Mouse (Mus musculus): ENCODE data around the gene Specc1.
A peak's percentile ranks its signal among the peaks of the same experiment; 100 is the strongest.

Gene Specc1

GRCm38 (mm10) chr11:62107272-62107836 lies 150.8 kb downstream of the Specc1 start:
- DNase-seq = no peak

DNA sequence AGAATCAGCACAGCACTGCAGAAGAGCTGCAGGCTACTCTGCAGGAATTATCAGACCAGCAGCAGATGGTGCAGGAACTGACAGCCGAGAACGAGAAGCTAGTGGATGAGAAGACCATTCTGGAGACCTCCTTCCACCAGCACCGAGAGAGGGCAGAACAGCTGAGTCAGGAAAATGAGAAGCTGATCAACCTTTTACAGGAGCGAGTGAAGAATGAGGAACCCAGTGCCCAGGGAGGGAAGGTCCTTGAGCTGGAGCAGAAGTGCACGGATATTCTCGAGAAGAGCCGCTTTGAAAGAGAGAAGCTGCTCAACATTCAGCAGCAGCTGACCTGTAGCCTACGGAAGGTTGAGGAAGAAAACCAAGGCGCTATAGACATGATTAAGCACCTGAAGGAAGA lies 162.0 kb downstream of the Specc1 start:
- no peak for DNase-seq

DNA sequence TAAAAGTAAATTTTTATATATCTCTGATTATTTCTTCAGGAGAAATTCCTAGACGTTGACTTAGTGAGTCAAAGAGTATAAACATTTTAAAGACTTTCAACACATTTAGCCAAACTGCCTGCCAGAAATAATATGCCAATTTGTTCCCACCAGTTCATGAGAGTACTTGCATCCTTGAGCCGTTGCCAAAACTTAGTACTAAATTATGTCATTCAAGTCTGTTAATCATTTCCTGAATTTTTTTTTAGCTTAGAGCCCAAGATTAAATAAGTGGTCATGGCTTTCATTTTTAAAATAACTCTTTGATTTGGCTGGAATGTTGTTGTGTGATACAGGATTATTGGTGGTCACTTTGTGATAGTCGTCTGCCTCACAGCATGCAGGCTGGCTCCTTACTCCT lies 163.3 kb downstream of the Specc1 start:
- DNase-seq = no peak

DNA sequence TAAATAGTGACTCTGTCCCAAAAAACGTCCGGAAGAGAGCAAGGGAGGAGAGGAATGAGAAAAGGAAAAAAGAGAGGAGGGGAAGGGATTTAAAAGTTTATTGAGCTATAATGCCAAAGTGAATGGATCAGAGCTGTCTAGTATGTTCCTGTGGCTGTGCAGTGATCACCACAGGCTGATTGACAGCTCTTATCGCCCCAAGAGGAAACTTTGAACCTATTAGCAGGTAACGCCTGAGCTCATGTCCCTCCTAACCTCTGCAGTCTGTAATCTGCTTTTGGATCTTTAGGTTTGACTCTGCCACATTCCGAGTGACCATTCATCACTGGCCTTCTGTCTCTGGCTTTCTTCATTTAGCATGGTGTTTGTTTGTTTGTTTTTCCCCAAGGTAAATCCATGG lies 164.8 kb downstream of the Specc1 start:
- no peak for DNase-seq

DNA sequence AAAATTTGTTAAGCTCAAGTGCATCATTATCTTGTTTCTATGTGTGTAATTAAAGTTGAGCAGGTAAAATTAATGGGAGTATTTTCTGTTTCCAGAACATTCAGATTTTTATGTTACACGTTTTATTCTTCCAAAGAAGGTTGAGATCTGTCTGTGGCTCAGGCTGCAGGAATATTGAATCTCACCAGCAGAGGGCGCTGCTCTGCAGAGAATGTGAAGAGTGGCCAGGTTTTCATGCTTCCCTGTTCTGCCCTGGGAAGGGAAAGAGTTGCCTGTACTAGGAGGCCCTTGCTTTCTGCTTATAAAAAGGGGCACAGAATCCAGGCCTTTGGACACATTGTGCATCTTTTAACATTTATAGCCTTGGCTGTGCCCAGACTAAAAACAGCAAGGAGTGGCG lies 171.1 kb downstream of the Specc1 start:
- peak; percentile 75 for DNase-seq

- DNase-seq = no peak
These were observed 171.6 kb downstream of the Specc1 start for GRCm38 (mm10) chr11:62128197-62128596.

- DNase-seq = no peak
These were observed 173.6 kb downstream of the Specc1 start for GRCm38 (mm10) chr11:62130191-62130590.

- no peak for DNase-seq
These were observed 174.2 kb downstream of the Specc1 start for GRCm38 (mm10) chr11:62130685-62131295.

DNA sequence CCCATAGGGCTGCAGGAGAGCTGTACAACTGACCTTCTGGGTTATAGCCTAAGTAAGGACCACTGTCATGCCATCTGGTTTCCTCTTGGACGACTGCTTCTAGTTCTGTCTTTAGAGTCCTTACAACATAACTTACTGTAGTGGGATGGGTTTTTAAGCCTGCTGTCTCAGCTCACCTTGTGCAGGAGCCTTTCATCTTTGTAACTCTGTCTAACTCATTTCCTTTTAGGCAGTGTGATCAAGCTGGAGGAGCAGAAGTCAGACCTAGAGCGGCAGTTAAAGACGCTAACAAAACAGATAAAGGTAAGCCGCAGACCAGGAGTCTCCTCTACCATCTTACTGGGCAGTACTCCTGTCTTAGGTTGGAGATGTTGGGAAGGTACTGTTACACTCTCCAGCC lies 175.0 kb downstream of the Specc1 start:
- peak; percentile 12 for DNase-seq

DNA sequence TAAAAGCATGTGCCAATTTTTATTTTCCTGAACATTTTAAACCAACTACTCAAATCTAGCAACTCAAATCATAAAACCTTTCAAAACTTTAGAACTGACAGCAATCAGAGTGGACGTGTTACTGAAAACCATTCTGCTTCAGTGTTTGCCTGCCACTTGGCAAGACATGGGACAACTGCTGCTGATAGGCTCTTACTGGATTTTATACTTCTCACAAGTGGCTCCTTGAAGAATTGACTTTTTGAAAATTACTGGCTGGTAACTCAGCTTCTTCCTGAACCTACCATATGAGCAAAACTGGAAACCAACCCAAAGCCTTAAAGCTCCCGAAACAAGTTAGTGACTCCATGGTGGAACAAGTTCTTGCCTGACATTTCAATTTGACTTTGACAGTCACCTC lies 177.6 kb downstream of the Specc1 start:
- no peak for DNase-seq

GRCm38 (mm10) chr11:62145216-62146110 lies 188.9 kb downstream of the Specc1 start:
- DNase-seq = no peak

GRCm38 (mm10) chr11:62146661-62147060 lies 190.1 kb downstream of the Specc1 start:
- no peak for DNase-seq

GRCm38 (mm10) chr11:62148026-62148425 lies 191.5 kb downstream of the Specc1 start:
- no peak for DNase-seq

- DNase-seq = peak; percentile 1
These were observed 191.9 kb downstream of the Specc1 start for GRCm38 (mm10) chr11:62148449-62148848.

- DNase-seq = no peak
These were observed 196.5 kb downstream of the Specc1 start for GRCm38 (mm10) chr11:62153057-62153456.

DNA sequence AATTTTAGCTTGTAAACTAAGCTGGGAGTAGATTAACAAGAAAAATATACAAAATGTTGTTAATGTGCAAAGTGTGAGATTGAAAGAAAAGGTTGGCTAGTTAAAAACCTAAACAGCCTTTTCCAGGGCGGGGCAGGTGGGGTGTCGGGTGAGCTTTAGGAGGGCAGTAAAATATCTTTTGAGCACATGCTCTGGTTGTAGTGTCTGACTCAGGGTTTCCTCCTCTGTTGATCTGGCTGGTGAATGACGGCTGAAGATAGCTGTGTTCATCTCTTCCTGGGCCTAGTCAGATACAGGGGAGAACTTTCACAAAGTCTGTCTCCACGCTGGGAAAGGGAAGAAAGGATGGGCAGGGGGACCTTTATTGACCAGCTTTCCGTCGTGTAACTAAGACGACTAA lies 203.2 kb downstream of the Specc1 start:
- no peak for DNase-seq

GRCm38 (mm10) chr11:62161450-62161849 lies 204.9 kb downstream of the Specc1 start:
- no peak for DNase-seq

GRCm38 (mm10) chr11:62164357-62164756 lies 207.8 kb downstream of the Specc1 start:
- no peak for DNase-seq

- no peak for DNase-seq
These were observed 209.9 kb downstream of the Specc1 start for GRCm38 (mm10) chr11:62166503-62166902.

- DNase-seq = no peak
These were observed 211.6 kb downstream of the Specc1 start for GRCm38 (mm10) chr11:62168146-62168545.

DNA sequence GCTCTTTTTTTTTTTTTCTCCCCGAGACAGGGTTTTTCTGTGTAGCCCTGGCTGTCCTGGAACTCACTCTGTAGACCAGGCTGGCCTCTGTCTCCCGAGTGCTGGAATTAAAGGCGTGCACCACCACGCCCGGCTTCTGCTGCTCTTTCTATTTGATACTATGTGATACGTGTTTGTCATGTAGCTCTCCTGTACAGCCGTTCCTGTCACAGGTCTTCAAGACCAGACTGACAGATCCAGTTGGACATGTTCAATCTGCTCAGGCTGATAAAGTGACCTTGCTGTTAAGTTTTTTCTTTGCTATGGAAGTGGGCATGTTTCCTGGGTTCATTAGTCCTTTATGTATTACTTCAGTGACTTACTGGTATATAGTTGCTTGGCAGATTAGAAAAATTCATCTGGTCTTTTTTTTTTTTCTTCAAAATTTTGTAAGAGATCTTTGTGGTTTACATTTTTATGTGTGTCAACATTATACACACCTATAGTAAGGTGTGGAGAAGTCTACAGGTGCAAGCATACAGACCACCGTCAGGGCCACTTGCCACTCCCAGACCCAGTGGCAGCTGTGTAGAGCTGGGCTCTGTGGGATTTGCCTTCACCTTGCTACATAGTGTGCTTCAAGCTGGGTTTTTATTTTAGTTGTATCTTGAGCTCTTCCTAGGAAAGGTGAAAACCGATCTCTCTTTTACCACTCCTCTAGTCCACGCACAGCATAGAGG lies 221.0 kb downstream of the Specc1 start:
- DNase-seq = no peak

- no peak for DNase-seq
These were observed 224.2 kb downstream of the Specc1 start for GRCm38 (mm10) chr11:62180791-62181190.

DNA sequence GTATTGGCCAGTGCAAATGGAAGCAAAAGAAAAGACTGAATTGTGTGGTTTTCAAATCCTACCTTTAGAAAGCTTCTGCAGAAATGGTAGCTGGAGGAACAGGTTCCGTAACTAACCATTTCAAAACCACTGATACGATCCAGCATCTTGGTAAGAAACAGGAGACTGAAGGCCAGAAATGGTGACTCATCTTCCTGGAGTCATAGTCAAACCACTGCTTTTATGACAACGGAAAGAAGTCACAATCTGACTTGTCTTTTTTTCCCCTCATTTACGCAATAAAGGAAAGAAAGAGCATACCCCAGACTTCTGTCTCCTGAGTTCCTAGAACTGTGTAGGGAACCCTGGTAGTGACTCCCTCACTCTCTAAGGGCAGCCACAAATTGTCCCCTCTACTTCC lies 228.3 kb downstream of the Specc1 start:
- no peak for DNase-seq
